Mouse (Mus musculus) frontal cortex, postnatal 10 days (tissue): ENCODE measurements at regions not wholly inside any gene's neighbourhood (a gene's known extent, or its start where the extent isn't known, plus 50 kb on each side); places are given as distances from the start of the nearest gene placed in this dataset.

Source experiments
- DNase-seq, 2 experiments: peaks; one replicate each; pipeline ENCODE4 v3.0.0; 2022; ENCODE audit warnings: low spot score in 2 of 2, mixed read lengths in 1 of 2

DNA sequence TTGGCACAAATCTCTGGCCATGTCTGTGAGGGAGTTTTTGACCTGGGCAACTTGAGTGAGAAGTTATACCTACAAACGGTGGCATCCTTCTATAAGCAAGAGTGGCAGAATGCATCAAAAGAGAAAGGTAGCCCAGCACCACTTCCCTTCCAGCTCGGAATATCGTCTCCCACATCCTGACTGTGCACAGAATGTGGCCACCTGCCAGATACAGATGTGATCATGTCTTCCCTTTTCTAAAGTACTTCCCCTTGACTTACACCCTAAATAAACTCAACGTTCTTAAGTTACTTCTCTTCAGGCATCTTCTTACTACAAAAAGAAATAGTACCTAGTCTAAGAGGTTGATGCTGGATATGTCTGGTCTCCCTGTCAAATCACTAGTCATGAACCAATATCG lies 175.2 kb upstream of the 2610001J05Rik start:
- DNase-seq = no peak

DNA sequence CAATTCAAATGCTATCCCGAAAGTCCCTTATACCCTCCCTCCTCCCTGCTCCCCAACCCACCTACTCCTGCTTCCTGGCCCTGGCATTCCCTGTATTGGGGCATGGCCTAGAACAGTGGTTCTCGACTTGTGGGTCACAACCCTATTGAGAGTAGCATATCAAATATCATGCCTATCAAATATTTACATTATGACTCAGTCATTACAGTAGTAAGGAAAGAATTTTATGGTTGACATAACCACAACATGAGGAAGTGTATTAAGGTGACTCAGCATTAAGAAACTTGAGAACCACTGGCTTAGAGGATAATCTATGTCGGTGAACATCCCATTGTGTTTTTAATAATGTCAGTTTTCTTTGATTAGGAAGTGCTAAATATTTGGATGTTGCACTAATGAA lies 173.3 kb upstream of the 2610001J05Rik start:
- no peak for DNase-seq

DNA sequence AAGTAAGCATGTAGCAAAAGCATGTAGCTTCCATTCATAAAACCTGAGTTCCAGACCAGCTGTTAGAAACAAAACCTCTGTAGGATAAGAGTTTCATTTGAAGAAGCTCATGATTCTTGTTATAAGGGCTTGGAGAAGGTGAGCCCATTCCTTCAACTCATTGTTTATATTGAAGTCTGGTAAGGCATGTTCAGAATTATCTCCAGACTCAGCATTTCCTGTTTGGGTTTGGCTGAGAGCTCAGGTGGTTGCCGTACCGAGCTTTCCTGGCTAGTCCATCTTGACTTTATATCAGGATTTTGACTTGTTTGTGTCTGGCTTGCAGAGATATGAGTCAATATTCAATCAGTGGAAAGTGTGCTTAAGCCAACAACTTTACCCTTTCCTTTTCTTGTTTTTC lies 154.6 kb upstream of the 2610001J05Rik start:
- no peak for DNase-seq

DNA sequence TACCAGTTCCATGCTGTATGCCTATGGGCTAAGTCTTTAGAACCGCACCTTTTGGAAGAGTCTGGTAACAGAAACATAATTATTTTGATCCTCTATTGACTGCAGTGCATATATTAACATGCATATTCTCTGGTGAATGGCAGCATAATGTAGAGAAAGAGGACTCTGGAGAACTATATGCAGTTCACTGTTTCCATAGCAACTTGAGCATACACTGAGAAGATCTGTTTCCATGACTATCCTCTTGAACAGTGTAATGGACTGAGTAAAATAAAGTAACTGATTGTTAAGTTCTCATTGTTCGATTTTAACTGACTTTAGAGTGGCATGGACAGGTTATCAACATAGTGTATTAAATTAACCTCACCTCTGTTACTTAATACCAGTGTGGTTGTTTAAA lies 147.6 kb upstream of the 2610001J05Rik start:
- no peak for DNase-seq

DNA sequence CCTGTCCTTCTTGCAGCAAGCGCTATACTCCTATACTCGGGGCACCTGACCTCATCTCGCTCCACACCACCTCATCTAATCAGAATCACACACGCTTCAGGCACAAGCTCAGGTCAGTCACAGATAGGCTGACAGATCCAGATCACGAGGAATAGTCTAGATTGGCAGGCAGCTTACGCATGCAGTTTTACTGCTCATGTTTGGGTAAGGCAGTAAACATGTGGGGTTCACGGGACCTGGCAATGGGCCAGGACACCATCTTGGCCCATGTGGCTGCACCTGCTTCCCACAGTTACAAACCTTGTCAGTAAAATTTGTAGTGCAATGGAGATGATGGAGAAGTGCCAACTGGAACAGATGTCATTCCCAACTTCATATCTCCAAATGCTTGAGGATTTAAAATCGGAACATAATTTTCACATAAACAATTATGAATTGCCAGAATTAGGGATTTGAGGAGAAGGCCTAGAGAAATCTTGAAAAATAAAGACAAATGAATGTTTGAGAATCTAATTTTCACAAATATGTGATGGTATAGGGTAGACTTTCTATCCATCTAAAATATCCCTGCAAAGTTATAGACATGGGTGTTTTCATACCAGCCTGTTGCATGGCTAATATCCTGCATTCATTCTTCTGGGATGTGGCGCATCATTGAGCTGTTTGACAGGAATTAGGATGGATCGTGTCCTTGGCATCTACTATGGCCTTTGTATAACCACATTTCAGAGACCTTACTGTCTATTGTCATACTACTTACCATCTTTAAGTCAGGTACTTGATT lies 111.5 kb upstream of the 2610001J05Rik start:
- no peak for DNase-seq

DNA sequence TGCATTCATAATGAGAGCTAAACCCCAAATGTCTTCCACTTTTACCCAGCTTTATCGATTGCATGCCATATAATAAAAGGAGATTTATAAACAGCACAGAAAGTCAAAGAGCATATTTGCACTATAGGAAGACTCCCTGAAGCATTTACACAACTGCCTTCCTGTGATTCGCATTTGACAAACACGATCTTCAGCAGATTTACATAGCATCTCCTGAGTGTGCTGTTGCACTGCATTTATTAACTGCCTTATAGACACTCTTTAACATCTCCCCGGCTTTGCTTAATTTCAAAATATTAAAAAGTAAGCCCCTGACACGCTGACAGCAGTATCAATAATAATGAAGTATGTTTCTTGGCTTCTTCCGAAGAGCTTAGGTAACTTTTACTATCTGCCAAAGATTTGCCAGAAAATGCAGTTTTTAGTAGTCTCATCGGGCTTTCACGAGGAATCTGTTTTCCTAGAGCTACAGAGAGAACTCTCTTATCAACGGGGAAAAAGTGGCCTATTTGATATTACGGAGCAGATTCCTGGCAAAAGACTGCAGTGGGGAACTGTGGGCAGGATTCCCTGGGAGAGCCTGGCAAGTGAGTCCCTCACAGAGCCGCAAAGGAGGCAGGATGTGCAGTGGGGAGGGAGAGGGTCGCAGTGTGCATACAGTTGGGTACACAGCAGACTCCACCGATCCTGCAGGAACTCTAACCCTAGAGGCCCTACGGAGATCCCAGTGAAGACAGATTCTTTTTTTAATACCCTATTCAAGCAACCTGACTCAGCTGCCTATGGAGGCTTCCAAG lies 103.6 kb upstream of the 2610001J05Rik start:
- no peak for DNase-seq

DNA sequence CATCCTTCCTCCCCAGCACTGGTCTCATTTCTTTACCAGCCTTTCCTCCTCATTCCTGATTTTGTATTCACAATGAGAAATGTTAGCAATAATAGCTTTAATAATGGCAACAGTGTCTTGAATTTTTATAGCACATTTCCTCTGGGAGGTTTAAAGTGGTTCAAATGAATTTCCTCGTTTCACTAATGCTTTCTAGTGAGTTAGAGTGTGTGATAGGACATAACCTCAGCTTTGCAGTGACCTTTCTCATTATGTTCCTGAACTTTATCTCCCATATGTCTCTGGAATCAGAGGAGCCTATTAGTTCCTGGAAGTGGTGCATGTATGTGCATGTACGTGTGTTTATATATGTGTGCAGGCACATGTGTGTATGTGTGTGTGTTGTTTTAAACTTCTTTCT lies 93.2 kb upstream of the 2610001J05Rik start:
- DNase-seq = no peak

DNA sequence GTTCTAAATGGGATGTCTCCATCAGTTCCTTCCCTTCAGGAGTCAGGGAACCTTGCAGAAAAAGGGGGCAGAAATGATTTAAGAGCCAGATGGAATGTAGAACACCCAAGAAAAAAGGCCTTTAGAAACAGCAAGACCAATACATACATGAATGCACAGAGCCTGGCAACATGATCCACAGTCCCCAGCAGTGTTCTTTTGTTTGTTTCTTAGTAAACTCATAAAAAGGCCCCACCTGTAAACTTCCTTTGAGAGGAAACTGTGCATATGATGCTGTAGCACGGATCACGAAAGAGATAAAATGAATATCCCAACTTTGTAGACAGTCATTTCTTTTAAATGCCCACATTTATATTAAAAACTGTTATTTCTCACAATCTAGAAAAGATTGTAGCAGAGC lies 92.7 kb upstream of the 2610001J05Rik start:
- DNase-seq = no peak

DNA sequence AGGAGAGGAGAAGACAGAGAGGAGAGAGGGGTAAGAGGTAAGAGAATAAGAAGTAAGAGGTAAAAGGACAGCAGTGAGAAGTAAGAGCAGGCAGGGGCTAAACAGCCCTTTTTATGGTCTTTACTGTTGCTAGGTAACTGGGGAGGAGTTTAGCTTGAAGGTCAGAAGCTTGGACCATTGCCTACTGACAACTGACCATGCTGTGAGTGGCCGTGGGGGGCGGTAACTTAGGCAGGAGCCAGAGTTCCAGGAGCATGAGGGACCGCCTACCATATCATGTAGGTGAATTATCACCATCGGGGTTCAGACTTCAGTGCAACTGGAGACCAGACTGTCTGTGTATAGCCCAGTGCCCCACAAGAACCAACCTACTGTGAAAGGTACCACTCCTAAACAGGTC lies 78.3 kb upstream of the 2610001J05Rik start:
- DNase-seq = no peak

DNA sequence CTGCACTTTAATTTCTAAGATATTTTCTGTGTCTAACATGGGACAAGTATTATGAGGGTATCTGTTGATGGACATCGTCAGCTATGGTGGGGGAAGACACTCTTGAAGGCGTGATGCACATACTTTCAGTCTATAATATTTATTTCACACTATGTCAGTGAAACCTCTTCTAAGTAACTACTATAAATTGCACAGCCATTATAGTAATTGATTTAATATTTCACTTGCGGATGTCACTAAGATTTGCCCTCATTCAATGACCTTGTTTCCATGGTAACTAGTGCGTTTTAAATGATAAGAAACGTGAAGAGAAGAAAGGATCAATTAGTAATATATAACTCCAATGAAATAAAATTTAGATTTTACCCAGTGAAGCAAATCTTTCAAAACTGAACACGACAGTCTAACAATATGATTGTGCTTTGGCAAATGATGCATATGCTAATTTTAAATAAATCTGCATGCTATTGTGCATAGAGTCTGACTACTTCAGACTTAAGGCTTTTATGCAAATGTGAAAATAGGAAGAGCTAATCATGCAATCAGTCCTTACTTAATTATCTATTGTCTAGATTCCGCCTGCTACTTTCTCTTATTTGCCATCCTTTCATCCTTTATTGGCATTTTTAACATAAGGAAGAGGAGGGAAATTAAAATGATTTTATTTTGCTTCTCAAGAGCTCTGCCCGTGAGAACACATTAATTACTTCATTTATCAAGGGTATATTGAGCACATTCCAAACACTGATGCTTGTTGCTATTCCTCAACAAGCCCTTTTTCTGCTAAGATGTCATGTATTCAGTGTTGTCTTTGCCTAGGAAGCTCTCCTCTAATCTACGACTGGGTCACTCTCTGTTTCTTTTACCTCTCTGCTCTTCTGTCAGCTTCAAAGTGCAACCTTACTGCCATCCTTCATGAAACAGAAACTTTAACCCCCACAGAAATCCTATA lies 49.8 kb upstream of the 2610001J05Rik start:
- no peak for DNase-seq
